Mouse (Mus musculus): ENCODE data around the gene Id3.

Id3 gene

DNA sequence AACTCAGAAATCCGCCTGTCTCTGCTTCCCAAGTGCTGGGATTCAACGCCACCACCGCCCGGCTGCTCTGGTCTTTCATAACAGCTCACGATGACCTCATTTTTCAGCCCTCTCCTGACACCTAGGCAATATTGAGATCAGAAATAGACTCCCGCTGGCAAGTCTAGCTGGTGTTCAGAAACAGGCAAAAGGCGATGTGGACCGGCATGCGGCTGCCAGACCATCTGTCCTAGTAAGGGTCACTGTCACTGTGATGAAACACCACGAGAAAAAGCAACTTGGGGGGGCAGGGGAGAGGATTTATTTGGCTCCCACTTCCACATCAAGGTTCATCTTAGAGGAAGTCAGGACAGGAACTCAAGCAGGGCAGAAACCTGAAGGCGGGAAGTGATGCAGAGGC is 17.8 kb upstream of the Id3 start:
- no peak for DNase-seq

DNA sequence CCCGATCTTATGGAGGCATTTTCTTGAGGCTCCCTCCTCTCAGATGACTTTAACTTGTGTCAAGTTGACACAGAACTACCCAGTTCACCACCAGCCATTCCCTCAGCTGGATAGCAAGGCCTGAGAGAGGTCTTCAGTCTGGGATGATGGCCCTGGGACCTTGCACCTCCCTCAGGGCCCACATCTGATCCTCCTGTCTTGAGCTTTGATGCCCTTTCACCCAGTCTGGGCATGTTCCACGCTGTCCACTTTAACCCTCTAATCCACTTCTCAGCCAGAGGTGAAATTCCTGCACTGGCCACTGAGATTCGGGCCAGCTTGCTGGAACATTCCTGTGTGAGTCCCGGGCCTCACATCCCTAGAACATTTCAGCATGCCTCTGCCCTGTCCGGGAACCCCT is 17.3 kb upstream of the Id3 start:
- no peak for DNase-seq

DNA sequence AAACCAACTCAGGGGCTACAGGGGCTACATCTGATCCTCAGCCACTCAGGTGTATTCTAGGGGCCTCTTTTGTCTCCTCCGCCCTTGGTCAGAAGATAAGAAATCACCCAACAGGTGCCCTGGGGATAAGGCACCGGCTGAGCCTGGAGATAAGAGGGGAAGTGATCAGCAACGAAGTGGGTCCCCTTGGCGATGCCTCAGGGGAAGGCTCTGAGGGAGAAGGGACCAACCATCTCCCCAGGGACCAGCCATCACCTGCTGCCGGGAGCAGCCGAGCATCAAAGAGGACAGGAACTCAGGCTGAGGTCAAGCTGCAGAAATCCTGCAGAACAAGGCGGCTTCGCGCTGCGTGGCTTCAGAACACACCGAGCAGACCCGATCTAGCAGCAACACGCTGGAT is 15.6 kb upstream of the Id3 start:
- DNase-seq, result no peak

DNA sequence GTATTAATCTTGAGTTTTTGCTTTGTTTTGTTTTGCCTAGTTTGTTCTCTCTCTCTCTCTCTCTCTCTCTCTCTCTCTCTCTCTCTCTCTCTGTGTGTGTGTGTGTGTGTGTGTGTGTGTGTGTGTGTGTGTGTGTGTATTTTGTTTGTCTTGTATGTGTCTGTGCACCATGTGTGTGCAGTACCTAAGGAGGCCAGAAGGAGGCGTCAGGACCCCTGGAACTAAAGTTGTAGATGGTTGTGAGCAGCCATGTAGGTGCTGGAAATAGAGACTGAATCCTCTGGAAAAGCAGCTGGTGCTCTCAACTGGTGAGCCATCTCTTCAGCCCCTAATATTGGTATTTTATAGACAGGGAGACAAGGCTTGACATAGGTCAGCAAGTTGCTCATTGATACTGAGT is 13.5 kb upstream of the Id3 start:
- DNase-seq, result no peak

DNA sequence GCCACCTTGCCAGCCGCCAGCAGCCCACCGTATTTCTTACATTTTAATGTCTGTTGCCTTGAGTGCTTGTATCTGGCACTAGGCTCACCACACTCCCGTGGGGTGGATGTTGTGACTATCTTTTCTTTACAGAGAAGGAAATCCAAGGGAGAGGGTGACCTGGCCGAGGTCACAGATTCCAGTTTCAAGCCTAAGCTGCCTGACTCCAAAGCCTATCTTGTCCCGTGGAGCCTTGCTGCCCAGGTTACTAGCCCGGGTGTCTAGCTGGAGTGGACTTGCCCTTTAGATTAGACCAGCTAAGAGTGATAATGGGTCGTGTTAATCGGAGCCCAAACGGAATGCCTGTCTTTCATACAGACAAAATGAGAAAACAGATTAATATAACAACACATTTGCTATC is 9.5 kb upstream of the Id3 start:
- no peak for DNase-seq

DNA sequence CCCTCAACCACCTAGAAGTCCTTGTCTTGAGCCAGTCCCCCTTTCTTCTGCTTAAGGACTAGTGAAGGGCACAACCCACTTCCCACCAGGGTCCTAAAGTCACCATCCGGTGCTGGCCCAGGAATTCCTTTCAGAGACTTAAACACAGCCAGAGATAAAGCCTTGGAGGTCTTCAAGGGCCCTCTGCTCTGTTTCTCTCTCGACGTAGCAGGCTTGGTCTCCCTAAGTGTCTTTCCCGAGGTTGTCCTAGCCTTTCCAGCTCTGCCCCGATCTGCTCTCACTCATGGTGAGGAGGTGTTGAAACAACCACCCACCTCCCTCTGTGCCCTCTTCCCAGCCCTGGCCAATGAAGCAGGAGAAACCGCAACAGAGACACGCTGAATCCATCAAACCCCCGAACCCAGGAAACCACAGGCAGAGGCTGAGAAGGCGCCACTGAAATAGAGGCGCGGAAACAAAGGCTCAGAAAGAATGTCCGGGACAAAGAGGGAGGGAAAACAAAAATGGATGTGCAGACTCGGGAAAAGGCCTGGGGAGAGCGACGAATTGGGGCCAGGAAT is 8.8 kb upstream of the Id3 start:
- DNase-seq, result no peak

DNA sequence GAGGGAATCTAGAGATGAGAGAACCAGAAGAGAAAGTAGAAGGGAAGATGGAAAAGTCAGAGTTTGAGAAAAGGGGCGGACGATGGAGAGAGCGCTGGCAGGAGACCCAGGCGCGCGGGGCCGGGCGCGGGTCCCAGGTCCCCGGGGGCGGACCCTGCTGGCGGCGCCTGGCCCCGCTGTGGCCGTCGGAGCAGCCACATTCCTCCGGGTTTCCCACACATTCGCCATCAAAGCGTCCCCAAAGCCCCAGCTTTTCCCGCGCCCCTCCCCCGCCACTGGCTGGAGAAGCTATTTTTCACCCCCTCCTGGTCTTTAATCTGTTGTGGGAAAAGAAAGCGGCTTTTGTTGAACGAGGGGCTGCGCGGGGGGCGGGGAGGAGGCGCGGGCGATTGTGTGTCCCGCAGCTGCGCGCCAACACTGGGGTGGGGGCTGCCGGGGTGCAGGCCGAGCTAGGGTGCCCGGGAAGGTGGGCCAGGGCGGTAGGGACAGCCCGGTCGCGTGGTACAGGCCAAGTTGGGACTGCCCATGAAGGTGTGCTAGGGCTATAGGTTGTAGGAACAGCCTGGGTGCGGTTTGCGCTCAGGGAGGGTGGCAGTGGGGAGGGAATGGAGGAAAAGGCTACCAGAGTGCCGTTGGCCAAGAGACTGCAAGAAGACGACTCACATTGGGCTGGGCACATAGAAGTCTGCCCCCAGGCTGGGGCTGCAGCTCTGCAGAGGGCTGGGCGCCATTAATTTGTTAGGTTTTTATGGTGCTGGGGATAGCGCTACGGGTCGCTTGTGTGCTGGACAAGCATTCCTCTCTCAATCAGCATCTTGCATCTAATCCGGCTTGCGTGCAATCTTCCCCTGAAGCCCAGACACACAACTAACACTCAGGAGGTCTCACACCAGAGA is 8.1 kb upstream of the Id3 start:
- DNase-seq, result peak; percentile 49 to 61

DNA sequence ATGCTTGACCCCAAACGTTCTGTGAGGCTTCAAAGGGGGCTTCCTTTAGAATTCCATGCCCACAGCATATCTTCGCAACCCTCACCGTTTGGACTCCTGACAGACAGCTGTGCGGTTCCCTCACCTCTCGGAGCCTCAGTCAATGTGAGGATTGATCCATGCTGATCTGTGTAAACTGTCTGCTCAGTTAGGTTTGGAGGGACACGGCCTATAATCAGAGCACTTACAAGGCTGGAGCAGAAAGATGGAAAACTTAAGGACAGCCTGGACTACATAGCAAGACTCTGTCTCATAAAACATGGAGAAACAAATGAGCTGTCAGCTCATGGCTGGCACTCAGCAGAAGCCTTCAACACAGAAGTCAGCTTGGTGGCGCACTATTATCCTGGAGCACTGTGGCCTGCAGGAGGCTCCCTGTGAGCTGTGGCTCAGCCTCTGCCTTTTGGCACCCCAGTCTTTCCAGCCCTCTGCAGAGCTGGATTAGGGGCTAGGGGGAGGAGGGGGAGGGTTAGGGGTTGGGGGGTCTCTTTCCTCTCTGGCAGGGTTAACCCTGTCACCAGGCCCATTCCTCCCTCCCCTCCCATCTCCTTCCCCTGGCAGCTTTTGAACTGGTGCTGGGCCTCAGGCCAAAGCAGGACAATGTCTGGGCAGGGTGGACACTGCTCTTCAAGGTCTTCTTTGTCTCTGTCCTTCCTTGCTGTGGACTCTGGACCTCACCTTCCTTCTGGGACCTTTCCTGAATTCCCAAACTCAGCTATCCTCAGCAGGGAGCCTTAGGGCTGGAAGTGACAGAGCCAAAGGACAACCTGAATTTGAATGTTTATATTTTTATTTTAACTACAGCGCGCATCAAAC is 7.2 kb upstream of the Id3 start:
- DNase-seq, result no peak

DNA sequence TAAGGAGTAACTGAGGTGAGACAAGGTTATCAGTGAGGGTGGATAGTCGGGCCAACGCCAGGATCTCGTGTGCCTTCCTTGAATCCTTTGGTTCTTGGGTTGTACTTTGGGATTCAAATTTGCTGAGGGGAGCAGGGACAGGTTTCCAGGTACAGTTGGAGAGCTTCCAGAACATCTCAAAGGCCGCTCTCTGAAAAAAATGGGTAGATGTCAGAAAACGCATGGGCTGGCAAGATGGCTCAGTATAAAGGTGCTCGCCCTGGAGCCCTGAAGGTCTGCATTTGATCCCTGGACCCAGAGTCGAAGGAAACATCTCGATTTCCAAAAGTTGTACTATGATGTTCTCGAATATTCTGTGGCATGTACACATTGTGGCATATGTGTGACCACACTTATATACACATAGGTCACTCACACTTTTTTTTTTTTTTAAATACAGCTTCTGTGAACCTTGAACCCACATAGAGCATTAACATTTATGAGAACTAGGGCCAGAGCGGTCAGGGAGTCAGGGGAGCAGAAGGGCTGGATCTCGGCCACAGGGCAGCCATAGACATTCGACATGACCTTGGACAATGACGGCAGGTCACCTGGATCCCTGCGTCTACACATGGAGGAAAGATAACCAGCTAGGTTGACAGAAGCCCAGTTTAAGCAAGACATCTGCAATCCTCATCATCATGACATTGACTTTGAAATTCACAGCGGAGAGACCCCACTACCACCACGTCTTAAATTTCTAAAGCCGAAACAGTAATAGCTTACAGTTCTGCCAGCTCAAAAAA is 3.8 kb upstream of the Id3 start:
- no peak for DNase-seq

DNA sequence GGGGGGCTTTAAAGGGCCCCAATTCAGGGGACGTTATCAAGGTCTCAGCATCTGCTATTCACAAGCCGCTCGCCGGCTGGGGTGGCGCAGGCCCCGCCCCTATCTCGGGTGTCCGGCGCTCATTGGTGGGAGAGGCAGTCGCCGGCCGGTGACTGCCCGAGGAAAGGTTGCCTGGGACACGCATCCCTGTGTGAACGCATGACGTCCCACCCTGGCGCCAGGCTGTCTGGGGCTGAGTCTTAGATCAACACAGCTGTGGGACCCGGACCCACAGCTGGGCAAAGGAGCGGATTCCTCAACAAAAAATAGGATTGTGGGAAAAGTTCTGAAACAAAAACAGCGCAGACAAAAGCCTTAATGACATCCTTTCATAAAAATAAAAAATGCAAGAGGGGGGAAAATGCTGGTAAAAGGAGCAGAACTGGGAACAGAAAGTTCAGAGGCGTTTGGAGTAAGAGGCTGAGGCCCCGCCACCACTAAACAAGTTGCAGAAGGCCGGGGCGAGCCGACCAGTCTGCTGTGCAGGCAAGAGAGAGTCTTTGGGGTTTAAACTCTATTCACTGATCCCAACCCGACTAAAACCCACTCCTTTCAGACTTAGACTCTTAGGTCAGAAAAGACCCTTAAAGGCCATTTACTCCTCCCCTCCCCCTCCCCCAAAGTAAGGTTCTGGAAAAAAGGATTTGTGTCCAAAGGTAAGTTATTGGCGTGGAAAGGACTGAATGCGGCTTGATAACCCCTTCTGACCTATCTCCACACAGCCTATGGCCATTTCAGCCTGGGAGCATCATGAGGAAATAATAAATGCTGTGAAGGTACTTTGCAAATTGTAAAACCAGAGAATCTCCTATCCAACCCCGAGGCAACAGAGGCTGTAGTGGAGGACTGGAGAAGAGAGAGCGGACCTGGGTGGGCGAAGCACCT is 2.7 kb upstream of the Id3 start:
- peak; percentile 80 to 81 for DNase-seq

DNA sequence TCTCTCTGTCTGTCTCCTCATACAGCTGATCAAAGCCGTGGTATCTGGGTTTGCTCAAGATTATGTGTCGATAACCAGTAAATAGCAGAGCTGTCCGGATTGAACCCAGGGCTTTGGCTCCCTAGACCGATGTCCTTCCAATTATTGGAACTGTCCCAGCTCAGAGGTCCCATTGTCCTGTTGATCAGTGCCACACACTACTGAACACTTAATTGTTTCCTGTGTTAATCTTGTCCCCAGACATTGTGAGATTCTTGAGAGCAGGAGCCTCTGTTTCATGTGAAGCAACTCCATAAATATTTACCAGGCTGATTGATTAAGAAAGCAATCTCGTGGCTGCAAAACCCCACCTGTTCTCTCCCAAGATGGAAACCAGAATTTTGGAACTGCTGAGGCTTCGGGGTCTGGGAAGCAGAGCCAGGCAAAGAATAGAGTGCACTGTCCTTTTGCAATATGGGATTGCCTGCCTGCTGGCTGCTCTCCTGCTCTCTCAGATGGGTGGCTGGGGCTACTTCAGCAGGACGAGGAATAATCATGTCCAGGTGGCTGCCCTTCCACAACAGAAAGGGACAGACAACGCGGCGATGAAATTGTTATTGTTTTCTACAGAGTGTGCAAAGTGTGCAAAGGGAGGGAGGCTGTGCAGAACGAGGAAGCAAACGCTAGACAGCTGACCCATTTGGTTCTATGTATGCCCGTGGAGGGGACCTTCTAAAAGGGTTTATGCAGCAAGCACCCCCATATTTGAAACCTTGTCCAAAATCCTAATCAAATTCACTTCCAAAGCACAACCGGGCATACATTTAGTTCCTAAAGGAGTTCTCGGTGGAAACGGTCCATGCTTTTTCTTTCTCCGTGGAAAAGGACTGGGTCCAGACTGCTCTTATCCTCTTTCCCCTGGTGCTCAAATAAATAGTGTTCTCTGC is 767 bp upstream of the Id3 start:
- DNase-seq, result no peak

DNA sequence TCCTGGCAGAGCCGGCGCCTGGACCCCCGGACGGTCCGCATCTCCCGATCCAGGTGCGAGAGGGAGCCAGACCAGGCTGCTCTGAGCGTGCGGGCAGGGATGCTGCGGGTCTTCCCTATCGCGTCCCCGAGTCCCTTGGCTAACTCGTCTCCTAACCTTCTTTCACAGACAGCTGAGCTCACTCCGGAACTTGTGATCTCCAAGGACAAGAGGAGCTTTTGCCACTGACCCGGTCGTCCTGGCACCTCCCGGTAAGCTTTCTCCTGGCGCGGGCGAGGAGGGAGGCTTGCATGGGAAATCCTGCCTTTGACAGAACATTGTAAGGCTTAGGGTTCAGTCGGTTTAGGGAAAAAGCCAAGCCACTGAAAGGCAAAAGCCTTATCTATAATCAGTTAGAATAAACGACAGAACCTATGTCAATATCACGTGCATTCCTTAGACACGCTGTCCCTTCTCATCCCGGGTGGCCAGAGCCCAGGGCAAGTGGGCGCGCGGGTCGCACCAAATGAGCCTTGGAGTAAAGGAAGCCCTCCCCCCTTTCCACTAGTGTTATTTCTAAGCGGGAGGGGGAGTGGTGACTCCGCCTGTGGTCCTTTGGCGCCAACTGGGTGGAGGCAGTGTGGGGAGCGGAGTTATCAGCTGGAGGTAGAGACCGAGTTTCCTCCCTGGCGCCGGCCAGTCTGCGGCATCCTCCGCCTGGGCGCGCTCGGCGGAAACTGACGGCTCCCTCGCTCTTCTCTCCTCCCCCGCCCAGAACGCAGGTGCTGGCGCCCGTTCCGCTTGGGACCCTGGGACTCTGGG is 1.0 kb downstream of the Id3 start:
- no peak for DNase-seq

DNA sequence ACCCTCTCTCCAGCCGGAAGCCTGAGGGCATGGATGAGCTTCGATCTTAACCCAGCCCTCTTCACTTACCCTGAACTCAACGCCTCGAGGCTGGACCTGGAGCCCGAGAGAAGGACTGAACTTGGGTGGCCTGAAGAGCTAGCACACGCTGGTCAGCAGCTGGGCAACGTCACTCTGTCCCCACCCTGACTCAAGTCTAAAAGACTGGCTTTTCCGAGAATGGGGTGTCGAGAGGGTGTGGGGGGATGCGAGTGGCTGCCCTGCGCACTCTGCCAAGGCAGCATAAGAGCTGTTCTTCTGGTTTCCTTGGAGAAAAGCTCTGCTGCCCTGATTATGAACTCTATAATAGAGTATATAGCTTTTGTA is 1.6 kb downstream of the Id3 start:
- no peak for DNase-seq

DNA sequence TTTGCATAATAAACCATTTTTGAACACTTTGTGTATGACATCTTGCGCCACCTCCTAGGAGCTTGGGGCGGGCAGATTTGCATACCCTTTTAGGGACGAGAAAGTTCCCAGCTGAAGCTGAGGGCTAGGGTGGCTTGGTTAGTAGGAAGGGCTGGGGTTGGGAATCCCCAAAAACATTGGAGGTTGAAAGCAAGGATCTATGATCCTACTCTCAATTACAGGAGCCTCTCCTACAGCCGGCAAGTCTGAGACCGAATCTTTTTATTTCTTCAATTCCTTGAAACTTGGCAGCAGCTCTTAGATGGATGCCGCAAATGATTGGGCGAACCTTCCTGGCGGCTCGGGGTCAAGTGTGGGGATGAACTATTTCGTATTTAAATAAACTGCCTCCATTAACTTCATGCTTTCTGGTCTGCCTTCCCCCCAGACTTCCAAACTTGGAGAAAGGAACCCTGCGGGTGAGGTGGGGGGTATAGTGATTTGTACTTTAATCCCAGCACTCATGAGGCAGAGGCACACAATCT is 2.1 kb downstream of the Id3 start:
- DNase-seq, result no peak

DNA sequence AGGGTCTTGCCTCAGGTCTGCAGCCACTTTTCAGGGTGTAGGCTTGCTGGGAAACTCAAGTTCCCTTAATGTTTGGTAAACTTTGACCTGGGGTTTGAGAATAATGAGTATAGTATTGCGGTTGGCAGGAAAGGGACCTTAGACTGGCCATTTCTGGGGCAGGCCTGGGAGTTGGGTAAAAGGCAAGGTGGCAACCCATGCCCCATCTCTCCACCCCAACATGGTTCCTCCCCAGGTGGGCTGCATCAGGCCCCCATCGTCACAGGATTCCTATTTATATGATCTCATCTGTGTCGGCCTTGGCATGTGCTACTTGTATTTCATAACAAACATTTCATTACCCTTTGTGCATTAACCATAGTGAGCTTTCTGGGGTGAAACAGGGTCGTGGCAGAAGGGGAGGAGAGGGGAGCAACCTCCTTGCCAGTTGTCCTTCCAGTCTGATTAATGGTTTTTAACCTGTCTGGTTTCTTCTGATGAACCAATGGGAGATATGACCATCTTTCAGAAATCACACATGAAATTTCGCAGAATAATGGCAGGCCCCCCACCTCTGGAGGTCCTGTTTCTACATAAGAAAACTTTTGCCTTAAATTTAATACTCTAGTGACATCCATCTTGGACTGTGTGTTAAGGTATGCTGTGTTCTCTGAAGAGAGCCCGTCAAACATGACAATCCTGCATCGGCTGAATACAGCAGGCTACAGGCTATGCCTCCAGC is 2.9 kb downstream of the Id3 start:
- DNase-seq, result no peak

DNA sequence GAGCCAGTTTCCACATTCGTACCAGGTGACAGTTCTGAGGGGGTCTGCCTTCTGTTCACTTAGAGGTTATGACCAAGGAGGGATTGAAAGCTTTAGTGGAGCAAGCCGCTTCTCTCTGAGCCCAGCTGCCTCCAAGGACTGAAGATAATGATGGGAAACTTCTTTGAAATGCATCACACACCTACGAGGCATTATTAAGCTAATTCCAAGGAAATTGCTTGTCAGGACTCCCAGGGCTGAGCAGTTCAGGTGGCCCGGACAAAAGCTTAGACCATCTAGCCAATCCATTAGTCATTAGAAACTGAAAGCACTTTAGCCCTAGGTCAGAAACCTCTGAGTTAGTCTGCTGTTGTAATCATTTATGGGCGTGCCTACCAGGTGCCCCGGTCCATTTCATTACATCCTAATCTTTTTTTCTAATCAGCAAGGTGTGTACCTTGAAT is 3.4 kb downstream of the Id3 start:
- DNase-seq, result no peak

DNA sequence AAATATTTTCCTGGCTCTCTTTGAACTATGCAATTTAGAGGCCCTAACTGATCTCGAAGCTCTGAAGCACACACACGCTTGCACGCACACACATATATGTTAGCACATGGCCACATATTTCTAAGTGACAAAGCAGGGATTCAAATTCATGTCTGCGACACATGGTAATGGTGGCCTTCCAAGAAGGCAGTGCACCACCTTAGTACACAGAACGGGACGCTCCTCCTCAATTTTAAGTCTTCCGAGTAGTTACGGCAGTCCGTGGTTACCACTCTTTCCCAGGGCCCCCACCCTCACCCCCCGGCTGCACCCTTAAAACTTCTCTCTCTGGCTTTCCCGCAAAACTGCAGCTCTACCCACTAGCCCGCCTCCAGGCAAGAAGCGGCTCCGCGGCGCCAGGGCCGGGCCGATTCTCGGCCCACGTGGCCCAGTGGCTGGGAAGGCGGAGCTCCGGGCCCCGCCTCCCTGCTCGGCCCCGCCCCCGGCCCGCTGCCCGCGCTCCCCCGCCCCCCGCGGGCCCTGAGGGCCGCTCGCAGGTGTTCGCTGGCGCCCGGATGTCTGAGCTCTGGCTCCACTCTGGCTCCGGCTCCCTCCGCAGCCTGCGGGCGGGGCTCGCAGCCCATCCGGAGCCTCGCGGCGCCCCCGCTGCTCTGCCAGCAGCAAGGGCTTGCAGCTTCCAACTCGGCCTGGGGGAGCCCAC is 4.3 kb downstream of the Id3 start:
- peak; percentile 67 to 77 for DNase-seq

Measured in cerebellum, postnatal 14 days (tissue).